Mouse (Mus musculus) gastrocnemius, postnatal 10 days (tissue): ENCODE data around the gene Ptprm. TPM values are rescaled to one million over a fixed set of nuclear protein-coding genes. Genes with fewer than 3 reads are reported as not detected.
"Not testable (repeated sequence)": the region's sequence is repeated elsewhere in the genome, so short reads cannot be mapped to it uniquely, and the experiment has no call there.

Source experiments
- DNase-seq: peaks from one replicate; pipeline ENCODE4 v3.0.0; 2021; ENCODE audit warnings: mixed read lengths
- total RNA-seq, 2 experiments: library from RNA; stranded (reverse); gene quantifications; 2 replicates each; pipeline ENCODE4 v1.2.3; 2021

The Ptprm gene
- total RNA-seq, 2 experiments from 2014 or later = 40.2 to 48.8 TPM

GRCm38 (mm10) chr17:66874810-66875209 is 479.4 kb downstream of the Ptprm start:
- DNase-seq = no peak

- DNase-seq = no peak
Measured at GRCm38 (mm10) chr17:66871396-66871795, 482.9 kb downstream of the Ptprm start.

GRCm38 (mm10) chr17:66869581-66870002 is 484.7 kb downstream of the Ptprm start:
- DNase-seq = no peak

- DNase-seq = no peak
Measured at GRCm38 (mm10) chr17:66864441-66864840, 489.8 kb downstream of the Ptprm start.

- no peak for DNase-seq
Measured at GRCm38 (mm10) chr17:66861557-66861956, 492.7 kb downstream of the Ptprm start.

- no peak for DNase-seq
Measured at GRCm38 (mm10) chr17:66858757-66859156, 495.5 kb downstream of the Ptprm start.

- no peak for DNase-seq
Measured at GRCm38 (mm10) chr17:66852496-66852895, 501.8 kb downstream of the Ptprm start.

GRCm38 (mm10) chr17:66847011-66847410 is 507.2 kb downstream of the Ptprm start:
- DNase-seq = not testable (repeated sequence)

GRCm38 (mm10) chr17:66822347-66822746 is 531.9 kb downstream of the Ptprm start:
- no peak for DNase-seq

GRCm38 (mm10) chr17:66817380-66817779 is 536.9 kb downstream of the Ptprm start:
- no peak for DNase-seq

- DNase-seq = no peak
Measured at GRCm38 (mm10) chr17:66815921-66816320, 538.3 kb downstream of the Ptprm start.

- no peak for DNase-seq
Measured at GRCm38 (mm10) chr17:66813786-66814185, 540.5 kb downstream of the Ptprm start.

GRCm38 (mm10) chr17:66813346-66813745 is 540.9 kb downstream of the Ptprm start:
- no peak for DNase-seq

- DNase-seq = no peak
Measured at GRCm38 (mm10) chr17:66809786-66810185, 544.5 kb downstream of the Ptprm start.

GRCm38 (mm10) chr17:66808186-66808585 is 546.1 kb downstream of the Ptprm start:
- DNase-seq = no peak

GRCm38 (mm10) chr17:66801831-66802687 is 552.2 kb downstream of the Ptprm start:
- DNase-seq = no peak

- no peak for DNase-seq
Measured at GRCm38 (mm10) chr17:66800231-66800630, 554.0 kb downstream of the Ptprm start.

GRCm38 (mm10) chr17:66786166-66786565 is 568.1 kb downstream of the Ptprm start:
- DNase-seq = no peak

GRCm38 (mm10) chr17:66785586-66785985 is 568.7 kb downstream of the Ptprm start:
- no peak for DNase-seq

GRCm38 (mm10) chr17:66783601-66784000 is 570.7 kb downstream of the Ptprm start:
- DNase-seq = no peak

GRCm38 (mm10) chr17:66783075-66783492 is 571.2 kb downstream of the Ptprm start:
- no peak for DNase-seq

- no peak for DNase-seq
Measured at GRCm38 (mm10) chr17:66781910-66782309, 572.3 kb downstream of the Ptprm start.

GRCm38 (mm10) chr17:66779026-66779425 is 575.2 kb downstream of the Ptprm start:
- DNase-seq = no peak
